Mouse (Mus musculus): ENCODE measurements around the gene Setx. TPM values are rescaled to one million over a fixed set of nuclear protein-coding genes. Genes with fewer than 3 reads are reported as not detected.

Setx gene
- total RNA-seq, 4 experiments from 2014 or later: 35.8 to 58.6 (median 48.4) TPM

GRCm38 (mm10) chr2:29130118-29130899 lies 6.3 kb downstream of the Setx start:
- DNase-seq (ENCODE audit: low spot score in 2 of 2): no peak

GRCm38 (mm10) chr2:29135161-29135560 lies 11.2 kb downstream of the Setx start:
- DNase-seq (ENCODE audit: low spot score in 2 of 2): no peak

- DNase-seq (ENCODE audit: low spot score in 2 of 2): no peak
Measured at GRCm38 (mm10) chr2:29151941-29152340, 28.0 kb downstream of the Setx start.

- no peak for DNase-seq (ENCODE audit: low spot score in 2 of 2)
Measured at GRCm38 (mm10) chr2:29168067-29168466, 44.1 kb downstream of the Setx start.

- no peak for DNase-seq (ENCODE audit: low spot score in 2 of 2)
Measured at GRCm38 (mm10) chr2:29174887-29175286, 50.9 kb downstream of the Setx start.

GRCm38 (mm10) chr2:29179810-29180209 lies 55.8 kb downstream of the Setx start:
- DNase-seq (ENCODE audit: low spot score in 2 of 2): no peak

GRCm38 (mm10) chr2:29181111-29181510 lies 57.1 kb downstream of the Setx start:
- no peak for DNase-seq (ENCODE audit: low spot score in 2 of 2)

- no peak for DNase-seq (ENCODE audit: low spot score in 2 of 2)
Measured at GRCm38 (mm10) chr2:29183266-29183924, 59.4 kb downstream of the Setx start.

- no peak for DNase-seq (ENCODE audit: low spot score in 2 of 2)
Measured at GRCm38 (mm10) chr2:29186209-29186608, 62.2 kb downstream of the Setx start.

GRCm38 (mm10) chr2:29190392-29190791 lies 66.4 kb downstream of the Setx start:
- no peak for DNase-seq (ENCODE audit: low spot score in 2 of 2)

- DNase-seq (ENCODE audit: low spot score in 2 of 2): no peak
Measured at GRCm38 (mm10) chr2:29191216-29192215, 67.5 kb downstream of the Setx start.

GRCm38 (mm10) chr2:29192629-29193278 lies 68.8 kb downstream of the Setx start:
- no peak for DNase-seq (ENCODE audit: low spot score in 2 of 2)

- DNase-seq (ENCODE audit: low spot score in 2 of 2): no peak
Measured at GRCm38 (mm10) chr2:29193819-29194546, 70.0 kb downstream of the Setx start.

- DNase-seq (ENCODE audit: low spot score in 2 of 2): peak in 1 of 2 experiments; percentile 63
Measured at GRCm38 (mm10) chr2:29194547-29195463, 70.8 kb downstream of the Setx start.

- DNase-seq (ENCODE audit: low spot score in 2 of 2): no peak
Measured at GRCm38 (mm10) chr2:29196844-29197243, 72.9 kb downstream of the Setx start.

- DNase-seq (ENCODE audit: low spot score in 2 of 2): no peak
Measured at GRCm38 (mm10) chr2:29198446-29198845, 74.5 kb downstream of the Setx start.

- no peak for DNase-seq (ENCODE audit: low spot score in 2 of 2)
Measured at GRCm38 (mm10) chr2:29199909-29200308, 75.9 kb downstream of the Setx start.

- DNase-seq (ENCODE audit: low spot score in 2 of 2): no peak
Measured at GRCm38 (mm10) chr2:29201223-29201955, 77.4 kb downstream of the Setx start.

- DNase-seq (ENCODE audit: low spot score in 2 of 2): no peak
Measured at GRCm38 (mm10) chr2:29206156-29206555, 82.2 kb downstream of the Setx start.

Measured in left cerebral cortex, adult 8-10 months (tissue).